Mouse (Mus musculus) neural tube, embryonic 15.5 days (tissue): ENCODE measurements around the gene Gm5414. TPM values are rescaled to one million over a fixed set of nuclear protein-coding genes. Genes with fewer than 3 reads are reported as not detected.

ENCODE experiments used
- ATAC-seq: fragments of 200-750 bp; cut with Nextera tagmentation; 2 replicates; pipeline ENCODE4 v1.8.0; 2017; ENCODE audit warnings: mild to moderate bottlenecking, moderate TSS enrichment, moderate library complexity; ENCODE audit not compliant: low FRiP score
- H3K27ac ChIP-seq: fragments of 300-500 bp; sonication (generic); replicated peaks from 2 replicates; pipeline ENCODE4 v1.5.1; 2015; ENCODE audit warnings: mild to moderate bottlenecking, inconsistent platforms
- H3K27me3 ChIP-seq: fragments of 300-500 bp; sonication (generic); replicated peaks from 2 replicates; pipeline ENCODE4 v1.6.1; 2015; ENCODE audit warnings: inconsistent platforms
- H3K36me3 ChIP-seq: fragments of 300-500 bp; sonication (generic); 2 replicates; pipeline ENCODE4 v1.6.1; 2015; ENCODE audit warnings: inconsistent platforms
- H3K4me1 ChIP-seq: fragments of 300-500 bp; sonication (generic); 2 replicates; pipeline ENCODE4 v1.6.1; 2015; ENCODE audit warnings: inconsistent platforms
- H3K4me2 ChIP-seq: fragments of 300-500 bp; sonication (generic); 2 replicates; pipeline ENCODE4 v1.6.1; 2015; ENCODE audit warnings: inconsistent platforms, mild to moderate bottlenecking, moderate library complexity
- H3K4me3 ChIP-seq: fragments of 300-500 bp; sonication (generic); replicated peaks from 2 replicates; pipeline ENCODE4 v1.5.1; 2015; ENCODE audit warnings: mild to moderate bottlenecking, inconsistent platforms
- H3K9ac ChIP-seq: fragments of 300-500 bp; sonication (generic); replicated peaks from 2 replicates; pipeline ENCODE4 v1.6.1; 2015; ENCODE audit warnings: mild to moderate bottlenecking, inconsistent platforms
- H3K9me3 ChIP-seq: fragments of 300-500 bp; sonication (generic); replicated peaks from 2 replicates; pipeline ENCODE4 v1.6.1; 2016; ENCODE audit warnings: inconsistent platforms
- WGBS: fragments of 180-500 bp; shearing (Covaris S2); methylation state at CpG from one replicate; pipeline ENCODE4 v1.1.7; 2015; ENCODE audit warnings: mixed read lengths; 5-methylcytosine and 5-hydroxymethylcytosine counted together
- polyA plus RNA-seq: library from polyadenylated mRNA; unstranded; fragments of >200 nt; fragmentation: Nextera tagmentation; extraction: Ambion mirVana; gene quantifications from 2 replicates; pipeline ENCODE4 v1.2.1, GENCODE M21; 2015

Gm5414 gene
- polyA plus RNA-seq, result not detected in 2 replicates

DNA sequence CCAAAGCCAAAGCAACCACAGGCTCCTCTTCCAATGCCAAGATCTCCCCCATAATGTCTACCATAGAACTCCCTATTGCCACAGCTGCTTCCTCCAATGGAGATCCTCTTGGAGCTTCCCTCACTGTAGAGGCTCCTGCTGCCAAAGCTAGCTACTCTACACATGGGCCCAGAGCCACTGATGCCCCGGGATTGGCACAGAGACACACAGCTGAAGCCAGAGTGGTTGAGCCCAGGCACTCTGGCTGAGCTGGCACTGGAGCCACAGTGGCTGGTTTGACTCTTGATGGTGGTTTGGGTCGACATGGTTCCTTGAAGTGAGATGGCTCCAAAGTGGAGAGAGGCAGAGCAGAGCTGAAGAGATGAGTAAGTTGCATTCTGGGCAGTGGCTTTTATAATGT lies at the start of gene Gm5414:
Gm5414 (minus strand) TSS at position 305 of the 400 bp plus-strand sequence.
- WGBS, result 73% methylated on average over 2 of the region's 2 CpGs
- H3K27ac ChIP-seq, result no peak within 1 kb of the TSS
- no peaks in the 10 kb centered on the region for H3K27me3 ChIP-seq
- no peak within 1 kb of the TSS for H3K4me2 ChIP-seq
- no peak for ATAC-seq
- H3K9me3 ChIP-seq, result no peaks in the 10 kb centered on the region
- H3K9ac ChIP-seq, result no peak within 1 kb of the TSS
- no peak within 1 kb of the TSS for H3K4me3 ChIP-seq
- H3K4me1 ChIP-seq, result no peaks in the 10 kb centered on the region
- H3K36me3 ChIP-seq, result no peaks in the 10 kb centered on the region

DNA sequence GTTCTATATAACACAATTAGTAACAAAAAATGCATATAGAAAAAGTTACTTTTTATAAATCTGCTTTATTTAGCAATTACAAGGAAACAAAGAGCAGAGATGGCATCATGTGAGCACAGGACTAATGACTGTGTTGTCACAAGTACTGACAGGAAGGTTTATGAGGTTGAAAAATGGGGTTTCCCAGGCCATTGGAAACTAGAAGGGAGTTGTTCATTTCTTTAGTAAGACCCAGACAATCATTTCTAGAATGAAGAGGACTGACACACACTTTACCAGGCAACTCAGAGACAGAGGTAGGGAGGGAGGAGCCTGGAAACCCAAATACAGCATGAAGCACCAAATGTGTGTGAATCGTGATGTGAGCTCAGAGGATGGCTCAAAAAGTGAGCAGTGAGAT lies 48.0 kb upstream of the Gm5414 start:
- WGBS, result 81% methylated on average over 1 of the region's 1 CpGs
- Histone ChIP-seq H3K4me3 (no peak overlapping the region), H3K9me3 (no peaks in the 10 kb centered on the region), H3K9ac (no peak overlapping the region), H3K27ac (no peak overlapping the region), H3K4me2 (no peak overlapping the region), H3K27me3 (no peaks in the 10 kb centered on the region), H3K4me1 (no peaks in the 10 kb centered on the region), H3K36me3 (no peaks in the 10 kb centered on the region)
- ATAC-seq, result no peak

GRCm38 (mm10) chr15:101652736-101653265 lies 24.8 kb upstream of the Gm5414 start:
- 78% methylated on average over 5 of the region's 5 CpGs for WGBS
- H3K4me3 ChIP-seq, result no peak overlapping the region
- H3K27ac ChIP-seq, result no peak overlapping the region
- ATAC-seq, result no peak
- no peaks in the 10 kb centered on the region for H3K9me3 ChIP-seq
- no peak overlapping the region for H3K4me2 ChIP-seq
- H3K27me3 ChIP-seq, result no peaks in the 10 kb centered on the region
- H3K36me3 ChIP-seq, result no peaks in the 10 kb centered on the region
- no peaks in the 10 kb centered on the region for H3K4me1 ChIP-seq
- no peak overlapping the region for H3K9ac ChIP-seq

DNA sequence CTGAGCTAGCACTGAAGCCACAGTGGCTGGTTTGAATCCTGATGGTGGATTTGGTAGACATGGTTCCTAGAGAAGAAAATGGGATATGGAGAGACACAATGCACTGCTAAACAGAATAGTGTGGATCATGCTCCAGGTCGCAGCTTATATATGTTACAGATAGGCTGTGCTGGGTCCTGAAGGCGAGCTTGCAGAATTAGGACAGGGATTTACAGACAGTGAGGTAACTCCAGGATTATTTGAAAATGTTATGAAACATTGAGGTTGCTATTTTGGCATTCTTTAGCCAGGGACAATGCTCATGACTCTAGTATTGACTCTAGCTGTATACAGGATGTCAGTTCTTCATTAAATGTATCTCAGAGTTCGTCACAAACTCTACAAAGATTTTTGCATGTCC lies 19.3 kb upstream of the Gm5414 start, which contains the start of gene Gm5478:
Gm5478 (minus strand) TSS at position 101 of the 400 bp plus-strand sequence.
- no peaks in the 10 kb centered on the region for H3K4me1 ChIP-seq
- no peak for ATAC-seq
- H3K36me3 ChIP-seq, result no peaks in the 10 kb centered on the region
- H3K4me2 ChIP-seq, result no peak within 1 kb of the TSS
- no peak within 1 kb of the TSS for H3K4me3 ChIP-seq
- WGBS, result 86% methylated on average over 3 of the region's 3 CpGs
- H3K27ac ChIP-seq, result no peak within 1 kb of the TSS
- H3K9ac ChIP-seq, result no peak within 1 kb of the TSS
- no peaks in the 10 kb centered on the region for H3K9me3 ChIP-seq
- no peaks in the 10 kb centered on the region for H3K27me3 ChIP-seq

- no peak overlapping the region for H3K4me3 ChIP-seq
Measured at GRCm38 (mm10) chr15:101599123-101599522, 28.9 kb downstream of the Gm5414 start.

GRCm38 (mm10) chr15:101588216-101588615 lies 39.8 kb downstream of the Gm5414 start:
- Histone ChIP-seq H3K36me3 (no peaks in the 10 kb centered on the region), H3K9ac (no peak overlapping the region), H3K27me3 (no peaks in the 10 kb centered on the region), H3K4me2 (no peak overlapping the region), H3K4me1 (no peaks in the 10 kb centered on the region), H3K4me3 (no peak overlapping the region), H3K27ac (no peak overlapping the region), H3K9me3 (no peaks in the 10 kb centered on the region)
- 85% methylated on average over 10 of the region's 10 CpGs for WGBS
- ATAC-seq, result no peak

More at GRCm38 (mm10) chr15:101599123-101599522, 28.9 kb downstream of the Gm5414 start:
- H3K4me2 ChIP-seq, result no peak overlapping the region
- WGBS, result 66% methylated on average over 6 of the region's 6 CpGs
- H3K27ac ChIP-seq, result no peak overlapping the region
- no peaks in the 10 kb centered on the region for H3K36me3 ChIP-seq
- ATAC-seq, result no peak
- no peaks in the 10 kb centered on the region for H3K9me3 ChIP-seq
- no peaks in the 10 kb centered on the region for H3K27me3 ChIP-seq
- no peaks in the 10 kb centered on the region for H3K4me1 ChIP-seq
- no peak overlapping the region for H3K9ac ChIP-seq

DNA sequence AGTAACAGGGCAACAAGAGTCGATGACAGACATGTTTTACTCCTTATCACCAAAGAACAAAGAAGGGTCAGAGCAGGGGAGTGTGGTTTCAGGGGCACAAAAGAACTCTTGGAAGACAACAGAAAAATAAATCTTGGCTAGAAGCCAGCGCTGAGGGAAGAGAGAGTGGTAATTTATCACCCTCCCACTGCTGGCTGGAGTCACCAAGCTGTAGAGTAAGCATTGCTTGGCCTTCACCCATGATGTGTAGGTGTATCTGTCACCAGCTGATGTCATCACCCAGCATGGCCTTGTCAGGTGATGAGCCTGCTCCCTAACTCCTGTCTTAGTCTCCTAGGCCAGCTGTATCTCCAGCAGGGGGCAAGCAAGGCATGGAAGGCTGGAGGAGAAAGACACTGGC lies 43.5 kb downstream of the Gm5414 start:
- H3K9me3 ChIP-seq, result no peaks in the 10 kb centered on the region
- no peak overlapping the region for H3K4me3 ChIP-seq
- H3K27me3 ChIP-seq, result no peaks in the 10 kb centered on the region
- no peak for ATAC-seq
- no peak overlapping the region for H3K4me2 ChIP-seq
- no peaks in the 10 kb centered on the region for H3K4me1 ChIP-seq
- no peak overlapping the region for H3K27ac ChIP-seq
- no peak overlapping the region for H3K9ac ChIP-seq
- 29% methylated on average over 2 of the region's 2 CpGs for WGBS
- no peaks in the 10 kb centered on the region for H3K36me3 ChIP-seq

- WGBS, result 86% methylated on average over 8 of the region's 8 CpGs
- H3K9ac ChIP-seq, result no peak overlapping the region
Measured at GRCm38 (mm10) chr15:101583211-101583965, 44.6 kb downstream of the Gm5414 start.

GRCm38 (mm10) chr15:101581701-101582100 lies 46.3 kb downstream of the Gm5414 start:
- Histone ChIP-seq H3K4me2 (no peak overlapping the region), H3K9me3 (no peaks in the 10 kb centered on the region), H3K27ac (no peak overlapping the region), H3K36me3 (no peaks in the 10 kb centered on the region), H3K27me3 (no peaks in the 10 kb centered on the region), H3K4me1 (no peaks in the 10 kb centered on the region), H3K4me3 (no peak overlapping the region), H3K9ac (no peak overlapping the region)
- WGBS, result 77% methylated on average over 3 of the region's 3 CpGs
- ATAC-seq, result no peak

More at GRCm38 (mm10) chr15:101583211-101583965, 44.6 kb downstream of the Gm5414 start:
- H3K4me3 ChIP-seq, result no peak overlapping the region
- H3K27me3 ChIP-seq, result no peaks in the 10 kb centered on the region
- no peaks in the 10 kb centered on the region for H3K36me3 ChIP-seq
- no peaks in the 10 kb centered on the region for H3K4me1 ChIP-seq
- no peak overlapping the region for H3K4me2 ChIP-seq
- H3K9me3 ChIP-seq, result no peaks in the 10 kb centered on the region
- H3K27ac ChIP-seq, result no peak overlapping the region
- ATAC-seq, result no peak

GRCm38 (mm10) chr15:101575506-101575905 lies 52.5 kb downstream of the Gm5414 start:
- ATAC-seq, result no peak
- Histone ChIP-seq H3K27ac (no peak overlapping the region), H3K4me2 (no peak overlapping the region), H3K4me3 (no peak overlapping the region), H3K9ac (no peak overlapping the region), H3K9me3 (no peaks in the 10 kb centered on the region), H3K4me1 (no peaks in the 10 kb centered on the region), H3K27me3 (no peaks in the 10 kb centered on the region), H3K36me3 (no peaks in the 10 kb centered on the region)
- 90% methylated on average over 5 of the region's 5 CpGs for WGBS
